Mouse (Mus musculus) hindbrain, embryonic 15.5 days (tissue): Measurements from ENCODE around the gene M1ap. TPM values are rescaled to one million over a fixed set of nuclear protein-coding genes. Genes with fewer than 3 reads are reported as not detected.
A peak's percentile ranks its signal among the peaks of the same experiment; 100 is the strongest.

Experiments used
- ATAC-seq: fragments of 200-750 bp; cut with Nextera tagmentation; 2 replicates; pipeline ENCODE4 v1.8.0; 2017; ENCODE audit warnings: low read depth, moderate number of reproducible peaks, moderate TSS enrichment; ENCODE audit not compliant: low FRiP score
- H3K27ac ChIP-seq: fragments of 300-500 bp; sonication (generic); replicated peaks from 2 replicates; pipeline ENCODE4 v1.5.1; 2015; ENCODE audit warnings: mild to moderate bottlenecking, inconsistent platforms
- H3K27me3 ChIP-seq: fragments of 300-500 bp; sonication (generic); 2 replicates; pipeline ENCODE4 v1.6.1; 2015; ENCODE audit warnings: control low read depth, inconsistent platforms
- H3K36me3 ChIP-seq: fragments of 300-500 bp; sonication (generic); 2 replicates; pipeline ENCODE4 v1.6.1; 2015; ENCODE audit warnings: control low read depth, inconsistent platforms
- H3K4me1 ChIP-seq: fragments of 300-500 bp; sonication (generic); replicated peaks from 2 replicates; pipeline ENCODE4 v1.6.1; 2015; ENCODE audit warnings: control low read depth, inconsistent platforms
- H3K4me2 ChIP-seq: fragments of 300-500 bp; sonication (generic); 2 replicates; pipeline ENCODE4 v1.6.1; 2015; ENCODE audit warnings: moderate library complexity, mild to moderate bottlenecking, inconsistent platforms
- H3K4me3 ChIP-seq: fragments of 300-500 bp; sonication (generic); 2 replicates; pipeline ENCODE4 v1.5.1; 2015; ENCODE audit warnings: mild to moderate bottlenecking, inconsistent platforms
- H3K9ac ChIP-seq: fragments of 300-500 bp; sonication (generic); 2 replicates; pipeline ENCODE4 v1.6.1; 2015; ENCODE audit warnings: inconsistent platforms
- H3K9me3 ChIP-seq: fragments of 300-500 bp; sonication (generic); 2 replicates; pipeline ENCODE4 v1.6.1; 2016; ENCODE audit warnings: control low read depth, inconsistent platforms
- WGBS: fragments of 180-500 bp; shearing (Covaris S2); methylation state at CpG from one replicate; pipeline ENCODE4 v1.1.7; 2015; 5-methylcytosine and 5-hydroxymethylcytosine counted together
- polyA plus RNA-seq: library from polyadenylated mRNA; unstranded; fragments of >200 nt; fragmentation: Nextera tagmentation; extraction: Ambion mirVana; gene quantifications from 2 replicates; pipeline ENCODE4 v1.2.1, GENCODE M21; 2015

Gene M1ap
- polyA plus RNA-seq, 1 experiment from 2014 or later, result 0.61 TPM

DNA sequence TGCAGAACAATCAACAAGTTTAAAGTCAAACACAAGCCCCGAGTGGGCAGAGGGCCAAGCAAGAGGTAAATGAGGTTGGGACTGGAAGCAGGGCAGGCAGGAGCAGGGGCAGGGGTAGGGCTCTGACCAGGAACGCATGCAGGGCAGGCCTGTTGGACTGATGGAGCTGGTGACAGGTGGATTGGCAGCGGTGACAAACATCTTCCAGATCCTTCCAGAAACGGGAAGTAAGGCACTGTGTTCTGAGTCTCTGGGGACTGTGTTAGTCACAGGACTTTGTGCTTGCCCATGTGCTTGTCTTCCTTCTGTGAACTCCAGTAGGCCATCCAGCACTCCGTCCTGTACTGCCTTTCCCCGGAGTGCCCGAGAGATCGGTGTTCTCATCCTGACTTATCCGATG, 98.0 kb downstream of the M1ap start:
- ATAC-seq, result no peak
- Histone ChIP-seq H3K4me1 (no peaks in the 10 kb centered on the region), H3K9ac (no peak overlapping the region), H3K4me3 (no peak overlapping the region), H3K36me3 (no peaks in the 10 kb centered on the region), H3K9me3 (no peaks in the 10 kb centered on the region), H3K27me3 (no peaks in the 10 kb centered on the region), H3K4me2 (no peak overlapping the region), H3K27ac (no peak overlapping the region)
- 84% methylated on average over 9 of the region's 9 CpGs for WGBS

DNA sequence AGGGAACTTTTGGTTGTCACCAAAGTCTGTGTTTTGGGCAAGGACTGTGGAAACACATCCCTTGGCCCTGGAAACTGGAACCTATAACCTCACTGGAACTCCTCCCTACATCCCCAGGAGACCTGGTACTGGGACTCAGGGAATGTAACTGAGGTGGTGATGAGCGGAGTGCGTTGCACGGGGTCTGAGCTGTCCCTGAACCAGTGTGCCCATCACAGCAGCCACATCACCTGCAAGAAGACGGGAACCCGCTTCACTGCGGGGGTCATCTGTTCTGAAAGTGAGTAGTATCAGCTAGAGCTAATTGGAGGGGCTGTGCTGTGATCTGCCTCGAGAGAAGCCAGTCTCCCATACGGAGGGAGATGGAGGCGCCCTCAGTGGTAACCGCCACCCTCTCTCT, 102.7 kb downstream of the M1ap start:
- WGBS, result 75% methylated on average over 10 of the region's 10 CpGs
- ATAC-seq, result no peak

DNA sequence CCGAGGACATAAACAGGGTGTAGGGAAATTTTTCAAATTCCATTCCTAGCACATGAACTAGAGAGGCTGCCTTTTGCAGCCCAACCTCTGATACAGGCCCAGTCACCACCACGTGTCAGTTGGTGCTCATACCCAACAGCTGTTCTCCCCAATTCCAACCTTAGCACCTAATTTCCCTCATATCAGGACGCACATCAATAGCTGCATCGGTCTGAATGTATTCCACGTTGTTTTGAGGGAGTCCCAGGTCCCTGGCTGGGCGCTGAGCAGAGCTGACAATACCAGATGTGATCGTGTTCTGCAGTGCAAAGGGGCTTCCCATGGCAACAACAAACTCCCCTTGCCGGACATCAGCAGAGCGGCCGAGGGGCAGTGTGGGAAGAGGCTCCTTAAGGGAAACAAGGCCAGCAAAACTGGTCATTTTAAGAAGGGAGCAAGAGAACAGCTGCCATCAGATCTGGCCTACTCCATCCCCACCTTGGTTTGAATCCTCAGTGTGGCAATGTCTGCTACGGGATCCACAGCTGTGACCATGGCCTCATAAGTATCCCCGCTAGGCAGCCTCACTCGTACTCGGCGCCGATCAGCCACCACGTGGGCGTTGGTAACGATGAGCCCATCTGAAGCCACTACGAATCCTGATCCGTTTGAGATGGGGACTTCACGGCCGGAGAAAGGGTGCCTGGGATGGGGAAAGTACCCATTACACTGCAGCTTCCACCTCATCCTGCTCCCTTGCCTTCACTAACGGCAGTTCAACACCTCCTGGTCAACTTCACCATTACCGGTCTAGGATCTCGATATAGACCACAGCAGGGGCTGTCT, 106.6 kb downstream of the M1ap start:
- Histone ChIP-seq H3K4me3 (peak overlapping the region; percentile 78), H3K4me1 (peaks cover 29% of the 10 kb centered on the region), H3K27me3 (no peaks in the 10 kb centered on the region), H3K9me3 (no peaks in the 10 kb centered on the region), H3K4me2 (peak overlapping the region; percentile 92), H3K9ac (peak overlapping the region; percentile 86), H3K27ac (peak overlapping the region; percentile 87), H3K36me3 (peaks cover 14% of the 10 kb centered on the region)
- no peak for ATAC-seq
- WGBS, result 2% methylated on average over 26 of the region's 26 CpGs

More for the DNA sequence above, 102.7 kb downstream of the M1ap start:
- Histone ChIP-seq H3K36me3 (no peaks in the 10 kb centered on the region), H3K9me3 (no peaks in the 10 kb centered on the region), H3K9ac (no peak overlapping the region), H3K4me1 (peaks cover 17% of the 10 kb centered on the region), H3K4me3 (no peak overlapping the region), H3K27ac (no peak overlapping the region), H3K4me2 (no peak overlapping the region), H3K27me3 (no peaks in the 10 kb centered on the region)

DNA sequence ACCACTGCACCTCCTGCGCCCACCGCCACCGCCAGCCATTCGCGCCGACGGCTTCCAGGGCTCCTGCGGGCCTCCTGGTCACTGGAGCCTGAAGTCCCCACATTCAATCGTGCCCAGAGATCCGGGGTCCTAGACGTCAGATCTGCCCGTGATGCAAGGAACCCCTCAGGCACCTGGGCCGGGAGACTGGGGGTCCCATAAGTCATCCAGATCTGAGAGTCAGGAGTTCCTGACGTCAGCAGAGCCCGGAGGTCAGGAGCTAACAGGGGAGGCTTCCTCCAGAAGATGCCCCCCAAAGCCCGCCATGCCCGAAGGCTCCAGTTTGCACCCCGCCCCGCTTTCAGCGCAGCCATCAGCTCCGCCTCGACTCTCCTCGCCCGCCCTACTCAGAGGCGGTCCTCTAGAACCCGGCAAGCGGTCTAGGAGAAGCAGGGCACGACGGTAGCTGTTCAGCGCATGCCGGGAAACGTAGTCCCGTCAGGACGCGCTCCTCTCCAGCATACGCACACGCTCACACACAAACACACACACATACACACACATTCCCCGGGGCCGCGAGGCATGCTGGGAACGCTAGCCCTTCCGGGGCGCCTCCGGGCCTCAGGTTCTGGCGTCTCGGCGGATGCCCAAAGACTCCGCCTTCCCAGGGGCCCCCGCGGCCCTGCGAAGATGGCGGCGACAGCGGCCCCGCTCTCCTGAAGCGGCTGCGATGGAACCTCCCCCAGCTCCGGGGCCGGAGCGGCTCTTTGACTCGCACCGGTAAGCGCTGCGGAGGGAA, 107.6 kb downstream of the M1ap start, which contains the start of gene Aup1:
Gene Aup1, plus strand, starts transcription at position 448 of the 778 bp plus-strand sequence.
- no peaks in the 10 kb centered on the region for H3K9me3 ChIP-seq
- peak within 1 kb of the TSS; percentile 92 for H3K4me2 ChIP-seq
- no peaks in the 10 kb centered on the region for H3K27me3 ChIP-seq
- H3K4me1 ChIP-seq, result peaks cover 29% of the 10 kb centered on the region
- WGBS, result under 1% methylated on average over 64 of the region's 64 CpGs
- H3K9ac ChIP-seq, result peak within 1 kb of the TSS; percentile 86
- H3K4me3 ChIP-seq, result peak within 1 kb of the TSS; percentile 78
- H3K27ac ChIP-seq, result peak within 1 kb of the TSS; percentile 87
- ATAC-seq, result peak; percentile 98
- H3K36me3 ChIP-seq, result peaks cover 14% of the 10 kb centered on the region

DNA sequence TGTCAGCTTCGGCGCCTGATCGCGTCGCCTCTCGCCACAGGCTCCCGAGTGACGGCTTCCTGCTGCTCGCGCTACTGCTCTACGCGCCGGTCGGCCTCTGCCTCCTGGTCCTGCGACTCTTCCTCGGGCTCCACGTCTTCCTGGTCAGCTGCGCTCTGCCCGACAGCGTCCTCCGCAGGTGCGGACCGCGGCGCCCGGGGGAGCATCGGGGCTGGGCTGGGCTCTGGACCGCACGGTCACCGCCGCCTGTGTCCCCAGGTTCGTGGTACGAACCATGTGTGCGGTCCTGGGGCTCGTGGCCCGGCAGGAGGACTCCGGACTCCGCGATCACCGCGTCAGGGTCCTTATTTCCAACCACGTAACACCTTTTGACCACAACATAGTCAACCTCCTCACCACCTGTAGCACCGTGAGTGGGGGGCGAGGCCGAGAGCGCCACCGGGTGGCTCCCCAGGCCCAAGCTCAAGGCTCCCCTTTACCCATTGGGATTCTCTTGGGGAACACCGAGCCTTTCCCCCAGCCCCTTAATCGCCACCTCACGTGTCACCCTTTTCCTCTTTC, 108.2 kb downstream of the M1ap start, which contains the start of gene Htra2:
Gene Htra2, minus strand, starts transcription at position 403 of the 561 bp plus-strand sequence.
- H3K27ac ChIP-seq, result peak within 1 kb of the TSS; percentile 87
- ATAC-seq, result peak; percentile 17; the same call in 1 of the 2 replicates
- H3K9me3 ChIP-seq, result no peaks in the 10 kb centered on the region
- WGBS, result under 1% methylated on average over 50 of the region's 50 CpGs
- H3K4me3 ChIP-seq, result peak within 1 kb of the TSS; percentile 78
- H3K4me1 ChIP-seq, result peaks cover 29% of the 10 kb centered on the region
- H3K27me3 ChIP-seq, result no peaks in the 10 kb centered on the region
- H3K4me2 ChIP-seq, result peak within 1 kb of the TSS; percentile 92
- H3K36me3 ChIP-seq, result peaks cover 14% of the 10 kb centered on the region
- peak within 1 kb of the TSS; percentile 86 for H3K9ac ChIP-seq

DNA sequence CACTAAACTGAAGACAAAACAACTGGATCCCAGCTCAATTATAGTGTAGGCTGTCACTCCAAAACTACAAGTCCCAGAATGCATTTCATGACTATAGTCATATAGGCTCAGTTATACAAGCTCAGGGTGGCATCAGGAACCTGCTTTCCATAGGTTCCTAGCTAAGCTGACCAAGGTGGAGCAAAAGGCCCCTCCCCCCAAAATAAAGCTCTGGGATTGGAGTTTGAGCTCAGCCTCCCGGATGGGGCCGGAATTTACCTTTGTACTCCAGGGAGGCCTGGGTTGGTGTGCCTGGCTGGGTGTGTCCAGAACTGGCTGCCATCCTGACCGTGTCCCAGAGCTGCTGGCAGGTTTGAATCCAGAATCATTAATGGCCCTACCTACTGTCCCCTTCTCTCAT, 111.1 kb downstream of the M1ap start, which contains the start of gene Dqx1:
Gene Dqx1, plus strand, starts transcription at position 55 of the 400 bp plus-strand sequence.
- 56% methylated on average over 3 of the region's 3 CpGs for WGBS
- peaks cover 22% of the 10 kb centered on the region for H3K27me3 ChIP-seq
- H3K4me1 ChIP-seq, result peaks cover 21% of the 10 kb centered on the region
- no peak within 1 kb of the TSS for H3K9ac ChIP-seq
- H3K36me3 ChIP-seq, result peaks cover 14% of the 10 kb centered on the region
- no peak within 1 kb of the TSS for H3K4me2 ChIP-seq
- H3K4me3 ChIP-seq, result no peak within 1 kb of the TSS
- H3K9me3 ChIP-seq, result no peaks in the 10 kb centered on the region
- ATAC-seq, result no peak
- H3K27ac ChIP-seq, result no peak within 1 kb of the TSS

DNA sequence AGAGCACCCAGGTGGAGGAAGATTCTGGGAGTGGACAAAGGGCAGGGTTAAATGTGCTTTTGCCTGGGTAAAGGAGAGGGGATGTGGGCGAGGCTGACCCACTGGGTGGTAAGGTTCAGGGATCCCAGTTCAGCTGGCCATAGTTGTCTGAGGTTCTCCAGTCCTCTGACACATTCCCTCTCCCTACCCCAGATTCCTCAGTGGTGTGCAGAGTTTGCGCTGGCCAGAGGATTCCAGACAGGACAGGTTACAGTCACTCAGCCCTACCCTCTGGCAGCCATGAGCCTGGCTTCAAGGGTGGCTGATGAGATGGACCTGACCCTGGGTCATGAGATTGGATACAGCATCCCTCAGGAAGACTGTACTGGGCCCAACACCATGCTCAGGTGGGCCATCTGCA, 112.0 kb downstream of the M1ap start:
- H3K4me1 ChIP-seq, result peaks cover 13% of the 10 kb centered on the region
- WGBS, result 77% methylated on average over 2 of the region's 2 CpGs
- no peak for ATAC-seq
- no peak overlapping the region for H3K4me2 ChIP-seq
- peaks cover 14% of the 10 kb centered on the region for H3K36me3 ChIP-seq
- H3K9ac ChIP-seq, result no peak overlapping the region
- H3K27ac ChIP-seq, result no peak overlapping the region
- no peaks in the 10 kb centered on the region for H3K9me3 ChIP-seq
- peaks cover 31% of the 10 kb centered on the region for H3K27me3 ChIP-seq
- H3K4me3 ChIP-seq, result no peak overlapping the region

DNA sequence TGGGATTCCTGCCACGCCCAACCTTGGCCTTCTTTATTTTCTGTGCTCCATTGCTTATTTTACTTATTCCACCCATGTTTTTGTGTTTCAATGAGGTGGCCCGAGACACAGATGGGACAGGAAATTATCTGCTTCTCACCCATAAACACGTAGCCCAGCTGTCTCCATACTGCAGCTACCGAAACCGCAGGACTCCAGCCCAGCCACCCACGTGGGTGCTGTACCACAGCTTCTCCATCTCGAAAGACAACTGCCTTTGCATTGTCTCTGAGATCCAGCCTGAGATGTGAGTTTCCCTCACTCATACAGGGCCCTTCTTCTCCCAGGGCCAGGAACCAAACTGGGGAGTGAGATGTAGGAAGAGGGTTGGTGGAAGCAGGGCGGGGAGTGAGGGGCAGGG, 119.3 kb downstream of the M1ap start:
- H3K9me3 ChIP-seq, result no peaks in the 10 kb centered on the region
- WGBS, result 41% methylated on average over 8 of the region's 8 CpGs
- no peak overlapping the region for H3K27ac ChIP-seq
- no peaks in the 10 kb centered on the region for H3K36me3 ChIP-seq
- H3K4me2 ChIP-seq, result no peak overlapping the region
- no peak overlapping the region for H3K9ac ChIP-seq
- no peak overlapping the region for H3K4me3 ChIP-seq
- peaks cover 91% of the 10 kb centered on the region for H3K27me3 ChIP-seq
- peaks cover 16% of the 10 kb centered on the region for H3K4me1 ChIP-seq
- ATAC-seq, result no peak

DNA sequence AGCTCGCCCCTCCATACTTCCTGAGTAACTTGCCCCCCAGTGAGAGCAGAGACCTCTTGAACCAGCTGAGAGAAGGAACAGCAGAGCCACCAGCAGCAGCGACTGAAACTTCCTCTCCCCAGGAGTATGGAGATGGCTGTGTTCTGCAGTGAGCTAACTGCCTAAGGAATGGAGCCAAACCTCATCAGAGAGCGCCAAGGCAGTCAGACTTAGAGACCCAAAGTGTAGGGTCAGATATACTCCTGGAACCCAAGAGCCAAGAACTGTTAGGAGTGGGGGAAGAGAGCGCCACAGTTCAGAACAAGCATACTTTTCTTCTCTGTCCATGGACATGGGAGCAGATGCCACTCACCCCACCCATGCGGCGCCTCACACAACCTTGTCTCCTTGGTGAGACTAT, 119.7 kb downstream of the M1ap start:
- H3K27ac ChIP-seq, result no peak overlapping the region
- H3K4me3 ChIP-seq, result no peak overlapping the region
- no peaks in the 10 kb centered on the region for H3K36me3 ChIP-seq
- no peak overlapping the region for H3K4me2 ChIP-seq
- H3K9ac ChIP-seq, result no peak overlapping the region
- H3K27me3 ChIP-seq, result peaks cover 92% of the 10 kb centered on the region
- peaks cover 16% of the 10 kb centered on the region for H3K4me1 ChIP-seq
- H3K9me3 ChIP-seq, result no peaks in the 10 kb centered on the region
- WGBS, result 41% methylated on average over 6 of the region's 6 CpGs
- ATAC-seq, result no peak

DNA sequence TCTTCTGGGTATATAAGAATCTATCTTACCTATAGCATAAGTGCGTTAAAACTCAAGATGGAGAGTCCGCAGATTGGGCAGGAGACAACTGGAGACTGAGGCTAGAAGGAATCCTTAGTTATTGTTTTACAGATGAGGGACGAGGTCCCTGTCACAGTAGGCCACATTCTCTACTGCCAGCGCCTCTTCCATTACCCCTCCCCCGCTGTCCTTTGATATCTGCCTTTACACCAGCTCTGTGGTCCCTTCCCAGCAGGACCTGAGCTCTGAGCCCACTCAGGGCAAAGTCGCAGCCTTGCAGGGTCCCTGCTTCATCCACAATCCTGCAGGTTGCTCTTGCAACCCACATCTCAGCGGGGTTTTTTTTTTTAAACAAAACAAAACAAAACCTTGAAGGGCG, 121.5 kb downstream of the M1ap start:
- Histone ChIP-seq H3K4me1 (peaks cover 16% of the 10 kb centered on the region), H3K9ac (no peak overlapping the region), H3K27ac (no peak overlapping the region), H3K9me3 (no peaks in the 10 kb centered on the region), H3K27me3 (peaks cover 91% of the 10 kb centered on the region), H3K4me2 (peak overlapping the region; percentile 35; the same call in 1 of the 2 replicates), H3K36me3 (no peaks in the 10 kb centered on the region), H3K4me3 (0 out of 2 replicates have a peak overlapping the region, but pooled peaks have one; percentile 10)
- ATAC-seq, result no peak
- WGBS, result 4% methylated on average over 8 of the region's 8 CpGs

DNA sequence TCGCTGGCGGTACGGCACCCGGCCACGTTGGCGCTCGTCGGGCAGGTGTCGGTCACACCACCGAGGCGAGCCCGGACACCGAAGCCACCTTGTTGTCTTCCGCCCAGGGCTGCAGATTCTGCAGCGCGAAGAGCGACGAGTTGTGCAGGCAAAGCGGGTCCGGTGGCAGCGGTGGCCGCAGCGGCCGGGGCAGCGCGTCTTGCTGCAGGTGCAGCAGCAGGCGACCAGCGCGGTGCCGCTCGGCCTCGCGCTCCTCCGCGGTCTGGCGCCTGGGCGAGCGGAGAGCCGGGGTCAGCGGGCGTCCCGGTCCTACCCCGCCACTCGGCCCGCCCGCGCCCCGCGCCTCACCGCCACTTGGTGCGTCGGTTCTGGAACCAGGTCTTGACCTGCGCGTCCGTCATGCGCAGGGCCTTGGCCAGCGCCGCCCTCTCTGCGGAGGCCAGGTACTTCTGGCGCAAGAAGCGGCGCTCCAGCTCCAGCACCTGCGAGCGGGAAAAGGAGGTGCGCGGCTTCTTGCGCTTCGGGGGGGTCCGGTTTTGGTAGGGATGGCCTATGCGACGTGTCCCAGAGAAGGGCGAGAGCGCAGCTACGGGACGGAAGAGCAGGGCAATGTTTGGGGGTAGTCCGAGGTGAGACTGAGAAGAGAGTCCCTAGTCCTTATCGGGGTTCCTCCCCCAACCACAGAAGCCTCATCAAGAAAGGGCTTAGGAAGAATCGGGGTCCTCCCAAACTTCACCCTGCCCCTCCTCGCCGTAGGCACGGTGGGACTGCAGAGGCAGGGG, 122.2 kb downstream of the M1ap start:
- no peaks in the 10 kb centered on the region for H3K36me3 ChIP-seq
- ATAC-seq, result no peak
- no peak overlapping the region for H3K27ac ChIP-seq
- H3K27me3 ChIP-seq, result peaks cover 90% of the 10 kb centered on the region
- H3K4me3 ChIP-seq, result peak overlapping the region; percentile 10
- H3K4me1 ChIP-seq, result peaks cover 16% of the 10 kb centered on the region
- H3K9me3 ChIP-seq, result no peaks in the 10 kb centered on the region
- peak overlapping the region; percentile 35 for H3K4me2 ChIP-seq
- WGBS, result under 1% methylated on average over 60 of the region's 81 CpGs
- H3K9ac ChIP-seq, result no peak overlapping the region
